Mouse (Mus musculus) myocyte (in vitro differentiated cells): ENCODE data around the gene Wdfy3. TPM values are rescaled to one million over a fixed set of nuclear protein-coding genes. Genes with fewer than 3 reads are reported as not detected.

ENCODE experiments used
- H3K27me3 ChIP-seq: one replicate; pipeline ENCODE4 v1.6.1; 2011; ENCODE audit not compliant: control insufficient read depth, insufficient read depth, insufficient read length
- H3K36me3 ChIP-seq: one replicate; pipeline ENCODE4 v1.6.1; 2011; ENCODE audit not compliant: control insufficient read depth, insufficient read depth
- H3K4me2 ChIP-seq: one replicate; pipeline ENCODE4 v1.6.1; 2011; ENCODE audit warnings: low read depth, control low read depth
- H3K4me3 ChIP-seq: one replicate; pipeline ENCODE4 v1.5.1; 2011; ENCODE audit warnings: mild to moderate bottlenecking, control low read depth, moderate library complexity
- H3K79me2 ChIP-seq: one replicate; pipeline ENCODE4 v1.6.1; 2011; ENCODE audit not compliant: control insufficient read depth, insufficient read depth
- H3ac ChIP-seq: one replicate; pipeline ENCODE4 v1.6.1; 2011; ENCODE audit not compliant: control insufficient read depth, insufficient read length
- CEBPB ChIP-seq: IDR thresholded peaks from 2 replicates; pipeline ENCODE4 v1.6.1; 2011; ENCODE audit warnings: mild to moderate bottlenecking, moderate library complexity; ENCODE audit not compliant: poor library complexity, insufficient read depth, severe bottlenecking
- E2F4 ChIP-seq: IDR thresholded peaks from one replicate; pipeline ENCODE4 v1.6.1; 2011; ENCODE audit warnings: mild to moderate bottlenecking, control low read depth, moderate library complexity; ENCODE audit not compliant: insufficient read depth
- MAX ChIP-seq: IDR thresholded peaks from one replicate; pipeline ENCODE4 v1.6.1; 2011; ENCODE audit warnings: low read depth, mild to moderate bottlenecking, control low read depth
- MYOD1 ChIP-seq, 3 experiments: IDR thresholded peaks; one replicate each; pipeline ENCODE4 v1.6.1; 2011; ENCODE audit warnings: control low read depth in 2 of 3, low read depth in 2 of 3, mild to moderate bottlenecking in 2 of 3, moderate library complexity in 1 of 3; ENCODE audit not compliant: insufficient read length in 2 of 3, control insufficient read depth in 1 of 3
- MYOG ChIP-seq, 3 experiments: IDR thresholded peaks; one replicate each; pipeline ENCODE4 v1.6.1; 2011; ENCODE audit warnings: control low read depth in 2 of 3, low read depth in 2 of 3, mild to moderate bottlenecking in 2 of 3; ENCODE audit not compliant: insufficient read length in 2 of 3, control insufficient read depth in 1 of 3, insufficient read depth in 1 of 3
- POLR2A ChIP-seq: IDR thresholded peaks from one replicate; pipeline ENCODE4 v1.6.1; 2011; ENCODE audit warnings: low read depth, mild to moderate bottlenecking, control low read depth, moderate library complexity; ENCODE audit not compliant: insufficient read length
- POLR2AphosphoS2 ChIP-seq: IDR thresholded peaks from one replicate; pipeline ENCODE4 v1.6.1; 2011; ENCODE audit warnings: low read depth, control low read depth; ENCODE audit not compliant: insufficient read length
- REST ChIP-seq: IDR thresholded peaks from one replicate; pipeline ENCODE4 v1.6.1; 2011; ENCODE audit warnings: mild to moderate bottlenecking, control low read depth, moderate library complexity; ENCODE audit not compliant: insufficient read depth, insufficient read length
- SRF ChIP-seq: IDR thresholded peaks from one replicate; pipeline ENCODE4 v1.6.1; 2011; ENCODE audit warnings: low read depth; ENCODE audit not compliant: control insufficient read depth, insufficient read length
- TCF12 ChIP-seq: IDR thresholded peaks from one replicate; pipeline ENCODE4 v1.6.1; 2011; ENCODE audit warnings: mild to moderate bottlenecking, control low read depth; ENCODE audit not compliant: poor library complexity, insufficient read depth, severe bottlenecking
- TCF3 ChIP-seq: IDR thresholded peaks from one replicate; pipeline ENCODE4 v1.6.1; 2011; ENCODE audit warnings: low read depth, control low read depth; ENCODE audit not compliant: insufficient read length
- USF1 ChIP-seq: IDR thresholded peaks from one replicate; pipeline ENCODE4 v1.6.1; 2011; ENCODE audit warnings: low read depth, mild to moderate bottlenecking, control low read depth, moderate library complexity
- polyA plus RNA-seq: library from polyadenylated mRNA; unstranded; fragments of >200 nt; fragmentation: generic; extraction: Trizol; gene quantifications from one replicate; pipeline ENCODE4 v1.2.1, GENCODE M21; 2012; ENCODE audit warnings: missing spikeins

Gene Wdfy3
- polyA plus RNA-seq, 1 experiment: 9.5 TPM

DNA sequence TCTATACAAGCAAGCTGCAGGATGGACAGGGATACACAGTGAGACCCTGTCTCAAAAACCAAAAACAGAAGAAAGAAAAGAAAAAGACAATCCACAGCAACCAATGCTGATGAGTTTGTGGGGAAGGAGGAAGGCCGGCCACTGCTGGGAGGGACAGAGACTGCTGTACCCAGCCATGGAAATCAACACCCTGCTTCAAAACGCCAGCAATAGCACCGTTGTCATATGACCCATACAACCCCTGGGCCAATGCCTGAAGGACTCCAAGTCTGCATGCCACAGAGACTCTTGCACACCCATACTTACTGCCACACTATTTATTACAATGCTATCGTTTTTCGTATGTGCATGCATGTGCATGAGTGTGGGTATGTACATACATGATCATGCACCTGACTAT is 124.0 kb downstream of the Wdfy3 start:
- no peak overlapping the region for H3K4me3 ChIP-seq
- no peak overlapping the region for H3K4me2 ChIP-seq
- peaks cover 26% of the 10 kb centered on the region for H3K36me3 ChIP-seq
- no peak overlapping the region for H3ac ChIP-seq
- no peaks in the 10 kb centered on the region for H3K79me2 ChIP-seq
- TF ChIP-seq REST: no peak
- no peak for TF ChIP-seq MYOD1 (IDR thresholded peaks at IDR 0.05; ENCODE audit: control insufficient read depth in 1 of 3, insufficient read length in 2 of 3, low read depth in 2 of 3)
- TF ChIP-seq POLR2AphosphoS2: no peak
- TF ChIP-seq MAX: no peak
- TF ChIP-seq E2F4: no peak
- TF ChIP-seq USF1: no peak
- no peak for TF ChIP-seq CEBPB
- no peak for TF ChIP-seq MYOG (IDR thresholded peaks at IDR 0.05; ENCODE audit: control insufficient read depth in 1 of 3, insufficient read depth in 1 of 3, insufficient read length in 2 of 3, low read depth in 2 of 3)
- TF ChIP-seq TCF3: no peak
- TF ChIP-seq POLR2A: no peak
- TF ChIP-seq TCF12: no peak
- TF ChIP-seq SRF: no peak
- no peaks in the 10 kb centered on the region for H3K27me3 ChIP-seq

DNA sequence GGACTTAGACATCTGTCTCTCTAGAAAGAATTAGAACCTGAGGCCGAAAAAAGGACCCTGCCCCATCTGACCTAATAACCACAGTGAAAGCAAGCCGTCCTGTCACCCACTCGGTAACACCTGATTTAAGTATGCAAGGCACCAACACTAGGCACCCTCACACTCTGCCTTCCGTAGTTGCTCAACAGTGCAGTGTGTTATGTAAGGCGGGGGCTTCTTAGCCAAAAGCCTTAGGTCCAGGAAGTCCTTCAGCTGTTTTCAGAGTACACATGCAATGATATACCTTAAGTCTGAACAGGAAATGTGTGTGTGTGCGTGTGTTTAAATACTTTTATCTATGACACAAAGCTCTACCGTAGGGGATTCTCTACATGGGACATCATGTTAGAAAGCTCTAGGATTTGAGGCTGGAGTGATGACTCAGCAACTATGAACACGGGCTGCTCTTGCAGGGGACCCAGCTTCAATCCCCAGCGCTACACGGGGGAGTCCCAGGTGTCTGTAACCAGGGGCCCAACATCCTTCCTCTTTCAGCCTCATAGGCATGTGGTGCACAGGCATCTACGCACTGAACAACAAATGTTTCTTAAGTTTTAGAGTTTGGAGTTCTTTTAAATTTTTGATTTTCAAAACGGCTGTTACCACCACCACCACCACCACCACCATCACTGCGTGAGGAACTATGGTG is 131.7 kb downstream of the Wdfy3 start:
- H3K79me2 ChIP-seq: no peaks in the 10 kb centered on the region
- no peak overlapping the region for H3K4me3 ChIP-seq
- peaks cover 19% of the 10 kb centered on the region for H3K36me3 ChIP-seq
- no peak for TF ChIP-seq MAX
- no peak for TF ChIP-seq POLR2A
- TF ChIP-seq MYOG (IDR thresholded peaks at IDR 0.05; ENCODE audit: control insufficient read depth in 1 of 3, insufficient read depth in 1 of 3, insufficient read length in 2 of 3, low read depth in 2 of 3): no peak
- TF ChIP-seq E2F4: no peak
- no peak for TF ChIP-seq CEBPB
- TF ChIP-seq SRF: no peak
- no peak for TF ChIP-seq POLR2AphosphoS2
- TF ChIP-seq USF1: no peak
- no peak for TF ChIP-seq TCF12
- TF ChIP-seq MYOD1 (IDR thresholded peaks at IDR 0.05; ENCODE audit: control insufficient read depth in 1 of 3, insufficient read length in 2 of 3, low read depth in 2 of 3): no peak
- TF ChIP-seq TCF3: no peak
- no peak overlapping the region for H3ac ChIP-seq
- no peak overlapping the region for H3K4me2 ChIP-seq
- H3K27me3 ChIP-seq: no peaks in the 10 kb centered on the region

DNA sequence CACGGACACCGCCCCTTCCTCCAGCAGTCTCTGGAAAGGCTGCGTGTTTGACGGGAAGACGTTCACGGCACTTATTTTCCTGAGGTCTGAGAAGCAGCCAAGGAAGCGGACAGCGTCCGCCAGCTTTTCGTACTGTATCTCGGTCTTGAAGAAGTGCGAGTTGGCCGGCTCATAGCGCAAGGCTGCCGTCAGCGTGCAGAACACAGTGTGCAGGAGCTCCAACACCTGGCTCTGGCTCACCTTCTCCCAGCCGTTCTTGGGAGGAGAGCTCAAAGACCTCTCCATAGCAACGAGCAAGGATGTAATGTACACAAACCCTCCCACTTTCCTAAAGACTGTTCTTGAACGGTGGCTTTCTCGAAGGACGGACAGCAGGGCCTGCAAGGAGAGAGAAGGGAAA is 132.4 kb downstream of the Wdfy3 start:
- no peak overlapping the region for H3K4me3 ChIP-seq
- H3K4me2 ChIP-seq: no peak overlapping the region
- no peaks in the 10 kb centered on the region for H3K79me2 ChIP-seq
- no peaks in the 10 kb centered on the region for H3K27me3 ChIP-seq
- no peak overlapping the region for H3ac ChIP-seq
- no peak for TF ChIP-seq USF1
- no peak for TF ChIP-seq POLR2AphosphoS2
- TF ChIP-seq REST: no peak
- TF ChIP-seq POLR2A: no peak
- no peak for TF ChIP-seq TCF12
- TF ChIP-seq CEBPB: no peak
- TF ChIP-seq TCF3: no peak
- no peak for TF ChIP-seq SRF
- no peak for TF ChIP-seq MYOG (IDR thresholded peaks at IDR 0.05; ENCODE audit: control insufficient read depth in 1 of 3, insufficient read depth in 1 of 3, insufficient read length in 2 of 3, low read depth in 2 of 3)
- no peak for TF ChIP-seq MAX
- TF ChIP-seq E2F4: no peak
- TF ChIP-seq MYOD1 (IDR thresholded peaks at IDR 0.05; ENCODE audit: control insufficient read depth in 1 of 3, insufficient read length in 2 of 3, low read depth in 2 of 3): no peak
- peaks cover 13% of the 10 kb centered on the region for H3K36me3 ChIP-seq

DNA sequence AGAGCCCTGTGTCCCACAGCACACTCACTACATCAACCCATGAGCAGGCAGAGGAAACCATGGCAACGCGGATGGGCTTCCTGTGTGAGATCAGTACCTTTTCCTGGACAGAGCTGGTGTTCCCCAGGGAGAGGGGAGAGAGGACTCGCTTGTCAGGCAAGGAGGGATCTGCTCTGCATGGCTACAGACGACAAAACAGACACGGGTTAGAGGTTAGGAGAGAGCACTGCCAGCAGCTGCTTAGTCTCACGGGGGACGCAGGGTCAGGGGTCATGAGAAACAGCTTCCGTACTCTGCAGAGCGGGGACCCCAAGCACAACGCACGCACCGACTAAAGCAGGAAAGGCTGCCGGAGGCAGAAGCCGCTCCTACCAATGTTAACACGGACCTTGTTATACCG is 133.8 kb downstream of the Wdfy3 start:
- Histone ChIP-seq H3ac (no peak overlapping the region), H3K4me3 (no peak overlapping the region), H3K36me3 (peaks cover 4% of the 10 kb centered on the region), H3K27me3 (no peaks in the 10 kb centered on the region), H3K4me2 (no peak overlapping the region), H3K79me2 (no peaks in the 10 kb centered on the region)
- no peak for TF ChIP-seq E2F4
- TF ChIP-seq CEBPB: no peak
- TF ChIP-seq TCF12: no peak
- no peak for TF ChIP-seq USF1
- no peak for TF ChIP-seq TCF3
- TF ChIP-seq SRF: no peak
- no peak for TF ChIP-seq POLR2A
- TF ChIP-seq MYOD1 (IDR thresholded peaks at IDR 0.05; ENCODE audit: control insufficient read depth in 1 of 3, insufficient read length in 2 of 3, low read depth in 2 of 3): no peak
- TF ChIP-seq MYOG (IDR thresholded peaks at IDR 0.05; ENCODE audit: control insufficient read depth in 1 of 3, insufficient read depth in 1 of 3, insufficient read length in 2 of 3, low read depth in 2 of 3): no peak
- no peak for TF ChIP-seq MAX
